Mouse (Mus musculus) megakaryocyte, embryonic 14.5 days (primary cell): Measurements from ENCODE around the gene Cnpy1.

Experiments
- FLI1 ChIP-seq: IDR thresholded peaks from 2 replicates; pipeline ENCODE4 v1.6.1; 2012; ENCODE audit warnings: low read length, inconsistent platforms, mixed read lengths
- GATA1 ChIP-seq: IDR thresholded peaks from 3 replicates; pipeline ENCODE4 v1.6.1; 2012; ENCODE audit warnings: mixed read lengths, low read length, inconsistent platforms, borderline replicate concordance

DNA sequence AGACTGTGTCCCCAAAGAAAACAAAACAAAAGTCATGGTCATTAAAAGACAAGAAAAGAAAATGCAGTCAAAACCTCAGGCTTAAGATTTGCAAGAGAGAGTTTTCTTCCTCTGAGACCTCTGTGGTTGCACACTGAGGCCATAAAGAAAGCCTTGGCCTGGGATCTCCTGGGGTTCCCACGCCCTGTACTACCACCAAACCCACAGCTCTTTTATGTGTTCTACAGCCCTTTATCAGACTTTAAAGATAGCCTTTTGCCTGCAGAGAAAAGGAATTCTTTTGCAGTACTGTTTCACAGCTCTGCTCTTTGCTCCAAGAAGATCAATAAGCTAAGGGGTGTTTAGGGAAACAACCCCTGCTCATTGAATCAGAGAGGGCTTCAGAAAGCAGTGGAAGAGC is 45.0 kb upstream of the Cnpy1 start:
- no peak for TF ChIP-seq GATA1
- no peak for TF ChIP-seq FLI1
